Mouse (Mus musculus) kidney, adult 8-10 months (tissue): Measurements from ENCODE around the gene Plekha1.

ENCODE experiments used
- DNase-seq, 2 experiments: peaks; one replicate each; pipeline ENCODE4 v3.0.0; 2022

The Plekha1 gene

GRCm38 (mm10) chr7:130865613-130866591, at the start of gene Plekha1:
Gene Plekha1, plus strand, starts transcription at chr7:130865756.
- peak; percentile 98 for DNase-seq

- DNase-seq, result no peak
These were observed 49.3 kb upstream of the Plekha1 start for GRCm38 (mm10) chr7:130816243-130816642.

- no peak for DNase-seq
These were observed 46.7 kb upstream of the Plekha1 start for GRCm38 (mm10) chr7:130818813-130819212.

DNA sequence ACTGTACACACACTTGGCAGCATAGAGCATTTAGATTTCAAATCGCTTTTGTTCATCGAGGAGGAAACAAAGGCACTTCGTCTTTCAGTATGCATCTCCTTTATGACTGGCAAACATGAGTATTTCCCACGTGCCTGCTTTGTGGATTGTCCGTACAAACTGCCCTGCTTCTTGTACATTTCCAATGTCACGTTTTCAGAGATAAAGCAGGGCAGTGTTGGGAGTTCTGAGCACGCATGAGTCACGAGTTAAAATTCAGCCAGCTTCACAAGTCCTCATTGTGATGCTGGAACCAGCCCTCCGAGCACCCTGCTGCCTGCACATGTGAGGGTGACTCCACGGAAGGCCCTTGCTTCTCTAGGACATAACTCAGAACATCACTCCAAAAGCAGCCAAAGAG, 45.9 kb upstream of the Plekha1 start:
- DNase-seq, result no peak

DNA sequence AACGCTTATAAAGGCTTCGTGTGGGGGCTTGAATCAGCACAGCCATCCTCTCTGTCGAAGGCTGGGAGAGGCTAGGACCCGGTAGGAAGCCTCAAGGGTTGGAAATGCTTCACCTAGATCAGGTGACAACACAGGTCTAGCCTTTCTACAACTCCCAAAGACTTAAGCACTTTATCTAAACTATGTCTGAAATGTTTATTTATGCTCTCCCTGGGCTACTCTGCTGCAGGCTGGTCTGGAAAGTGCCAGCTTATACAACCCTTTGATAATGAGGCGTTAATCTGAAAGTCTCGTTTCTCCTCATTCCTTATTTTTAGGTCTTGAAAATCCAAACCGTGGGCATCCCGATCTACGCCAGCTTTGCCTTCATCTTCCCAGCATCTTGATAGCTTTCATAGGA, 41.6 kb upstream of the Plekha1 start:
- no peak for DNase-seq

DNA sequence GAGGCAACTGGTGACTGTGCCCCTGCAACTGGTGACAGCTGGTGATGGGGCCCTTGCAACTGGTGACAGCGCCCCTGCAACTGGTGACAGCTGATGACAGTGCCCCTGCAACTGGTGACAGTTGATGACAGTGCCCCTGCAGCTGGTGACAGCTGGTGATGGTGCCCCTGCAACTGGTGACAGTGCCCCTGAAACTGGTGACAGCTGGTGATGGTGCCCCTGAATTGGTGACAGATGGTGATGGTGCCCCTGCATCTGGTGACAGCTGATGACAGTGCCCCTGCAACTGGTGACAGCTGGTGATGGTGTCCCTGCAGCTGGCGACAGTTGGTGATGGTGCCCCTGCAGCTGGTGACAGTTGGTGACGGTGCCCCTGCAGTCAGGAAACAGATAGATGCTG, 39.2 kb upstream of the Plekha1 start:
- DNase-seq, result no peak

- DNase-seq, result peak; percentile 34 to 70
These were observed 38.1 kb upstream of the Plekha1 start for GRCm38 (mm10) chr7:130827431-130827830.

DNA sequence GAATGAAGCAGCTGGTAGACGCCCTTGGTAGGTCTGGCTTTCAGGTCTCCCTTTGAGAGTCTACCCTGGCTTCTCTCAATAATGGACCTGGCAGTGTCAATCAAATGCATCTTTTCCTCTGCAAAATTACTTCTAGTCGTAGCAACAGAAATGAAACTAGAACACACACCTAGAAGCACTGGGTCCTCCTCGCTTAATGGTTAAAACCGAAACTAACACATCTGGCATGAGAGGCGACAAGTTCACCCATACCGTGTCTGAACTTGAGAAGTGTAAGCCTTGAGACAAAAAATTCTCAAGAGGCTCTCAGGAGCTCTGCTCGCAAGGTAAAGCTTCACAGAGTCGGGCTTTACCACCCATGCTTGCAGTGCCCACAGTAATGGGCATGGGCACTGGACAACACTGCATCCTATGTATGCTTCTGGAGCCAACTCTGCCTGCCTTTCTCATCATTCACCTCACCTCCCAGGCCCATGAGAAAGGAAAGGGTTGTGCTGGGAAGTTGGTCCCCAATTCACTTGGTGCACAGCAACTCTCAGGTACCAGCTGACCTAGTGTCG, 37.6 kb upstream of the Plekha1 start:
- no peak for DNase-seq

GRCm38 (mm10) chr7:130828475-130828874, 37.1 kb upstream of the Plekha1 start:
- no peak for DNase-seq

DNA sequence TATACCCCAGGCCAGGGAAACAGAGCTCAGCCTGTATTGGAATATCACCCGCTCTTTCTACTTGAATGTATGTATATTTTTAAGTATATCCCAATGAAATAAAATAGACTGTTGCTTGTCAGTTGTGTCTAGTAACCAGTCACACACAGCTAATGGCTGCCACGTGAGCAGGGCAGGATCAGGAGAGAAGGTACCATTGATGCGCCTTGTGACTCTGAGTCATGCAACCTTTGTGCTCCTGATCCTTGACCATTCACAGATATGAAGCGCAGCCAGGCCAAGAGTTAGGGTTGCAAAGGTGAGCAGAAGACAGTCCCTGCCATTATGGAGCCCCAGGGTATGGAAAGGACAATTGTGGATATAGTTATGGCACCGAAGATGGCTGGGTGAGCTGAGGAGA, 34.0 kb upstream of the Plekha1 start:
- DNase-seq, result peak; percentile 82 to 83

GRCm38 (mm10) chr7:130834299-130834698, 31.3 kb upstream of the Plekha1 start:
- DNase-seq, result no peak

DNA sequence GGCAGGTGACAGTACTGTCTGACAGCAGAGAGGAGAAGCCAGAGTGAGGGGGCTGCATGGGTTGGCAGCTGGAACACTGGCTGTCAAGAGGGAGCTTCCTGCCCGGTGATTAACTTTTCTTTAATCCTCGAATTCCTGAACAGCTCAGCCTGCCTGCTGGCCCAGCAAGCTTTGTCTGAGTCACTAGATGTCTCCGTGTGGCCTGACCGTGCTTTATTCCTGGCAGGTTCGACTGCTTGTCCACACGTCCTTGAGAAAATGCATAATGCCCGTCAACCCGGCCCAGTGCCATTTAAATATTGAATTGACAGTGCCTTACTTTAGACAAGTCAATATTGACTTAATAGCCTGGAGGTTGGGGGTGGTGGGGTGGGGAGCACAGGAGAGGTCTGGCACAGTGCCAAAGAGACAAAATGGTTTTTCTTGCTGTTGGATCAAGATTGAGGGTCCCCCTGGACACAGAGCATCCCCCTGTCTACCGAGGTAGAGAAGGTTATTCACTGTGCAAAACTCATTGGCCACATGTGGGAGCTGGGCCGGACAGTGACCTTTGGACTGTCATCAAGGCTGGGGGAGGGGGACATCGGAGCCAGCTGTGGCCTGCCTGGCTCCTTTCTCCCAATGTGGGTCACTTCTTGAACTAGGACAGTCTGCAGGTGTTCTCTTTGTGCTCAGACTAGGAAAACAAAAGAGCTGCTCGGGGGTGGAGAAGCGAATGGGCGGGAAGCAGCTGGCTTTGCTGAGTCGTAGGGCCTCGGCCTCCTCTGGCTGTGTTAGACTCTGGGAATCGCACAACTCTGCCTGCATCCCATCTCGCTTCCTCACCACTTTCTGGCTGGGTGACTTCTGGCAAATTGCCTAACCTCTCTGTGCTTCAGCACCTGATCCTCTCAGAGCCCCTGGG, 30.3 kb upstream of the Plekha1 start:
- DNase-seq, result peak; percentile 65 to 70

DNA sequence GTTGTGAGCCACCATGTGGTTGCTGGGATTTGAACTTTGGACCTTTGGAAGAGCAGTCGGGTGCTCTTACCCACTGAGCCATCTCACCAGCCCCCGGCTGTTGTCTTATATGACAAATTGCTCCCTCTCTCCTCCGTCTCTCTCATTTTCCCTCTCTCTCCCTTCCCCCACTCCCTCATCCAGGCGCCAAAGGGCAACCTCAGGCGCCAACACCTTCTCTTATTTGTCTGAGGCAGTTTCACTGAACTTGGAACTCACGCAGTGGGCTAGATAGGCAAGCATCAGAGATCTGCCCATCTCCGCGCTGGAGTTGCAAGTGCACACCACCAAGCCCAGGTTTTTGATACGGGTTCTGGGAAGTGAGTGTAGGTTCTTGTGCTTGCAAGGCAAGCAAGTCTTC, 29.5 kb upstream of the Plekha1 start:
- DNase-seq, result peak; percentile 43 to 64

DNA sequence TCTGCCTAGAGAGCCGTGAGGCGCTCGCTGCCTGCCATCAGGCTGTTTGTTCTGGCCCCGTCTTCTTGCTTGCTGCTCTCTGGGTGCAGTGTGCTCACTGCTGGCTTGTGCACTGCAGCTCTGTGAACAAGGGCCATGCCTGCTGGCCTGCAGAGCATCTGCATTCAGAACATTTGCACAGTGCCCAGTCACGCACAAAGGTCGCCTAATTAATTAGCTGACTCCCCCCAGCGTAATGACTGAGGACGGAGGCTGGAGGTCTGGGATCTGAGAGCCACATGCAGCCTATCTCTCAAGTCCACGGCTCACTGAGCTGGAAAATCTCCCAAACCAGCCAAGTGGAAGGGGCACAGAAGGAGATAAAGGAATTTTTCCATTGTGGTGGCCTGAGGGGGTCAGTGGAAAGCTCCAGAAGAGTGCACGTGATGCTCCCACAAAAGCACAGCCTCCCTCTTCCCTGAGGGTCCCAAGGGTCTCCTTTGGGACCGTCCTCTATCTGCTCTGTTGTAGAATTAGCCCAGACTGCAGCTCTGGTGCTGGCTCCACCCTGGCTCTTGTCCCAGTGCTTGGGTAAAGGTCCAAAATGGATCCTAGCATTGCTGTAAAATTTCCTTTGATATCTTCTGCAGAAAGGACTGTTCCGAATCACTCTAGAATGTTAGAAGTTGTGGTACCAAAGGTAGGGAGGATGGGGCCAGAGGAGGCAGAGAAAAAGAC, 27.5 kb upstream of the Plekha1 start:
- DNase-seq, result peak; percentile 90 to 93

GRCm38 (mm10) chr7:130838658-130839025, 26.9 kb upstream of the Plekha1 start:
- no peak for DNase-seq

DNA sequence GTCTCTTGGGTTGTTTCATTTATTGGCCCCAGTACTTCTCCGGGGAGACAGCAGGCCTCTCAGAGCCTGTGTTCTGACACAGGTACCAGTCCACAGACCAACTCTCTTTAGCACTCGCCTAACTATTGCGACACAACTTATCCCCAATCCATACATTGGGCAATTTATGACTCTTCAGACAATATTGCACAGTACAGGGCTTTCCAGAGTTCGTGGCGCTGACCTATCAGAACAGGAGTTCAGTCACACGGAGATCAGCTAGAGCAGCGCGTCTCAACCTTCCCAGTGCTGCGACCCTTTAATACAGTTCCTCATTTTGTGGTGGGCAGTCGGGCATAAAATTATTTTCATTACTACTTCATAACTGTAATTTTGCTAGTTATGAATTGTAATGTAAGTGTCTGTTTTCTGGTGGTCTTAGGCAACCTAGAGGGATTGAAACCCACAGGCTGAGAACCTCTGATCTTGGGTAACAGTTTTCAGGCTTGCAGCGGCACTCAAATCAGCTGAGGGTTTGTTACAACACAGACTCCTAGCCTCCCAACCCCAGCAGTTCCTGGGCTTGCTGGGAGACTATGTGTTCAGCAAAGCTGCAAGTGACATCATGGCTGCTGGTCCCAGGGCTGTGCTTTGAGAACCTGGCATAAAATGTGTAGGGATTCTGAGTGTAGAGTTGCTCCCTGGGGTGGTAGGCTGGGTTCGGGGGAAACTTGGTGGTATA, 26.0 kb upstream of the Plekha1 start:
- no peak for DNase-seq

- DNase-seq, result no peak
These were observed 18.3 kb upstream of the Plekha1 start for GRCm38 (mm10) chr7:130847164-130847718.

GRCm38 (mm10) chr7:130854684-130855292, 10.8 kb upstream of the Plekha1 start:
- DNase-seq, result no peak

DNA sequence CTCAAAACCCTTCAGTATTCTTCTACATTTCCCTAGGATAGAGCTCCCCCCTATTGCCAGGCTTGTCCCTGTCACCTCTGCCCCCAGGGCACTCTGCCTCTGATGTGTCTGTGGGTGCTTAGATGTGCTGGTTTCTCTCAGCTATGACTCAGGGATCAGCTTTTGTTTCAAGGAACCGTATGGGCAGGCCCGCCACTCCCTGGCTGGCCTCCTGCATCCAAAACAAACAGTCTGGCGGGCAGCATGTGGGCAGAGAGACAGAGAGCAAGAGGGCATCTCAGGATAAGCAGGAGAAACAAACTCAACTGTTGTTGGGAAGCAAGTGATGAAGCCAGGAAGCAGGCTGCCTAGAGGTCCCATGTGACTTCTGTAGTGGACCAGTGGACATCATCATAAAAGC, 9.9 kb upstream of the Plekha1 start:
- DNase-seq, result no peak

DNA sequence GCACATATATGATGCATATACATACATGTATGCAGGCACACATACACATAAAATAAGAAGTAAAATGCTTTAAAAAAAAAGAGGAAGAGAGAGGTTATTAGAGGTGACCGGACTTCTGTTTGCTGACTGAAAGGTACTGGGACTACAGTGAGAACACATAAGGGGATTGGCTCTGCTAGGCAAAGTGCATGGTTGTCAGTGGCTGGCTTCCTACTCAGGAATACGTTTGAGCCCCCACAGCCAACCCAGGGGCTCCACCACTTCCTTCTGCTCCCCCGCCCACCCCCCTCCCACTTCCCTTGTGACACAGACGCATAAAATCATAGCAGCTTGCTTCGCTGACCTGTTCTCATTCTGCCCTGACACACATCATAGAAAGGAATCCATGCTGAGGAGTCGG, 7.6 kb upstream of the Plekha1 start:
- no peak for DNase-seq

GRCm38 (mm10) chr7:130859926-130860325, 5.6 kb upstream of the Plekha1 start:
- DNase-seq, result no peak
